Mouse (Mus musculus) heart, embryonic 12.5 days (tissue): Measurements from ENCODE around the gene Fbxo28. TPM values are rescaled to one million over a fixed set of nuclear protein-coding genes. Genes with fewer than 3 reads are reported as not detected.

ENCODE experiments used
- ATAC-seq: fragments of 200-750 bp; cut with Nextera tagmentation; 2 replicates; pipeline ENCODE4 v1.8.0; 2017; ENCODE audit warnings: moderate TSS enrichment, moderate library complexity; ENCODE audit not compliant: insufficient number of reproducible peaks, low FRiP score
- H3K27ac ChIP-seq: fragments of 300-500 bp; sonication (generic); 2 replicates; pipeline ENCODE4 v1.5.1; 2016; ENCODE audit warnings: mild to moderate bottlenecking, moderate library complexity; ENCODE audit not compliant: poor library complexity, severe bottlenecking
- H3K27me3 ChIP-seq: fragments of 300-500 bp; sonication (generic); replicated peaks from 2 replicates; pipeline ENCODE4 v1.6.1; 2016; ENCODE audit warnings: mild to moderate bottlenecking, moderate library complexity
- H3K36me3 ChIP-seq: fragments of 300-500 bp; sonication (generic); 2 replicates; pipeline ENCODE4 v1.6.1; 2016; ENCODE audit warnings: mild to moderate bottlenecking, moderate library complexity
- H3K4me1 ChIP-seq: fragments of 300-500 bp; sonication (generic); replicated peaks from 2 replicates; pipeline ENCODE4 v1.6.1; 2016; ENCODE audit warnings: mild to moderate bottlenecking
- H3K4me2 ChIP-seq: fragments of 300-500 bp; sonication (generic); 2 replicates; pipeline ENCODE4 v1.6.1; 2016; ENCODE audit warnings: mild to moderate bottlenecking, moderate library complexity
- H3K4me3 ChIP-seq: fragments of 300-500 bp; sonication (generic); 2 replicates; pipeline ENCODE4 v1.5.1; 2016; ENCODE audit warnings: mild to moderate bottlenecking
- H3K9ac ChIP-seq: fragments of 300-500 bp; sonication (generic); 2 replicates; pipeline ENCODE4 v1.6.1; 2016; ENCODE audit warnings: mild to moderate bottlenecking, moderate library complexity
- H3K9me3 ChIP-seq: fragments of 300-500 bp; sonication (generic); replicated peaks from 2 replicates; pipeline ENCODE4 v1.6.1; 2016; ENCODE audit warnings: mild to moderate bottlenecking, moderate library complexity
- WGBS: fragments of 180-500 bp; shearing (Covaris S2); methylation state at CpG from one replicate; pipeline ENCODE4 v1.1.7; 2016; 5-methylcytosine and 5-hydroxymethylcytosine counted together
- polyA plus RNA-seq: library from polyadenylated mRNA; unstranded; fragments of >200 nt; fragmentation: Nextera tagmentation; extraction: Ambion mirVana; gene quantifications from 2 replicates; pipeline ENCODE4 v1.2.1, GENCODE M21; 2016

The Fbxo28 gene
- polyA plus RNA-seq, 1 experiment from 2014 or later: 19.6 TPM

DNA sequence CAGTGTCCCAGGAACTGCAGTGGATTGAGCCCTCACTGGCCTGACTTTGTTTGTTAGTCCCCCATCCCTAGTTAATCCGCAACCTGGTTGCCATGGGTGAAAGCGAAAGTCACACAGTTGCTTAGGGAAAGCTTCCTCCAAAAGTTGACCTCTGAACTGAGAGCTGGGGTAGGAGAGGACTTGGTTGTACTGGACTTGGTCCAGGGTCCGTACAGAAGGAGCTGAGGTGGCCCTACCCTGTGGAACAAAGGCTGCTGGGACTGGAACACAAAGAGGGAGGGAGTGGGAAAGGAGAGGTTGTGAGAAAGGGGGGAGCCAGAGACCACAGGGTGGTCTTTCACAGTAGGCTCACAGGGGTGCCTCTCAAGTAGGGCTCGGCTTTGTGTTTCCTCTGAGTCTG lies 73.1 kb downstream of the Fbxo28 start:
- H3K4me1 ChIP-seq: peaks cover 2% of the 10 kb centered on the region; the same call in 1 of the 2 replicates
- H3K9ac ChIP-seq: no peak overlapping the region

GRCm38 (mm10) chr1:182266028-182266525 lies 75.4 kb downstream of the Fbxo28 start:
- Histone ChIP-seq H3K36me3 (no peaks in the 10 kb centered on the region), H3K4me3 (no peak overlapping the region), H3K9me3 (no peaks in the 10 kb centered on the region), H3K27ac (no peak overlapping the region), H3K9ac (no peak overlapping the region), H3K4me2 (no peak overlapping the region), H3K27me3 (no peaks in the 10 kb centered on the region), H3K4me1 (peaks cover 2% of the 10 kb centered on the region; the same call in 1 of the 2 replicates)
- 69% methylated on average over 11 of the region's 11 CpGs for WGBS
- no peak for ATAC-seq

More for the DNA sequence above, 73.1 kb downstream of the Fbxo28 start:
- Histone ChIP-seq H3K27me3 (no peaks in the 10 kb centered on the region), H3K36me3 (peaks cover 11% of the 10 kb centered on the region), H3K9me3 (no peaks in the 10 kb centered on the region), H3K4me3 (no peak overlapping the region), H3K27ac (no peak overlapping the region), H3K4me2 (no peak overlapping the region)
- no peak for ATAC-seq
- WGBS: 59% methylated on average over 4 of the region's 4 CpGs

Other genes with a start within 250 kb of the Fbxo28 start
- 122 and 123 TPM in 2 replicates for gene Srp9, start 216.9 kb downstream of the Fbxo28 start, polyA plus RNA-seq
- not detected in 2 replicates for gene Vmn1r1, start 177.1 kb downstream of the Fbxo28 start, polyA plus RNA-seq
- gene Degs1, start 58.8 kb downstream of the Fbxo28 start, polyA plus RNA-seq: 163 and 168 TPM in 2 replicates
- gene Trp53bp2, start 67.5 kb upstream of the Fbxo28 start, polyA plus RNA-seq: 18.9 and 19.8 TPM in 2 replicates
- gene Capn2, start 176.0 kb upstream of the Fbxo28 start, polyA plus RNA-seq: 119 and 123 TPM in 2 replicates
- not detected in 2 replicates for gene Capn8, start 223.4 kb upstream of the Fbxo28 start, polyA plus RNA-seq